Mouse (Mus musculus) liver, postnatal 0 days (tissue): ENCODE data around the gene Gm20388.

ENCODE experiments used
- CTCF ChIP-seq: sonication (generic); IDR thresholded peaks from 2 replicates; pipeline ENCODE4 v1.5.1; 2016; ENCODE audit warnings: antibody characterized with exemption, low read depth
- EP300 ChIP-seq: IDR thresholded peaks from 2 replicates; pipeline ENCODE4 v1.6.1; 2016; ENCODE audit warnings: antibody characterized with exemption, low read depth, mild to moderate bottlenecking

DNA sequence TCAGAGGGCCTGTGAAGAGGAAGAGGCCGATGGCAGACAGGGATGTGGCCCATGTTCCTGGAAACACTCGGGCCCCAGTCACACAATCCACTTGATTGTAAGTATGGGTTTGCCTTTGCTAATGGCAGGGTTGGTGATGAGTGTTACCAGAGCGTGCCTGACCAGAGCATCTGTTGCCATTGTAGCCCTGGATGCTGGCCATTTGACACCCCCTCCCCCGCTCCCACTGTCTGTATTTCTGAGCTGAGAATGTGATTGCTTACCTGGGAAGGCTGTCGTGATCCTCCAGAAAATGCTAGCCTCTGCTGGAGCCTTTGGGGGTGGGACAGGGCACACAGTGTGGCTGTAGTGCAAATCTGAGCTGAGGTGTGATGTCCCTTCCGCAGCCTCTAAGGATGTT is 962.0 kb downstream of the Gm20388 start:
- TF ChIP-seq CTCF (no peak), EP300 (no peak)
